Mouse (Mus musculus) duodenum, adult 2 months (tissue): ENCODE measurements around the gene Ttc1. TPM values are rescaled to one million over a fixed set of nuclear protein-coding genes. Genes with fewer than 3 reads are reported as not detected.

Experiments used
- polyA plus RNA-seq: library from polyadenylated mRNA; depleted of rRNA; stranded (reverse); fragments of >200 nt; gene quantifications from 2 replicates; pipeline ENCODE4 v1.2.3, GENCODE M21; 2012; ENCODE audit warnings: low replicate concordance; rRNA removed

The Ttc1 gene
- polyA plus RNA-seq: 2.3 and 2.8 TPM in 2 replicates

DNA sequence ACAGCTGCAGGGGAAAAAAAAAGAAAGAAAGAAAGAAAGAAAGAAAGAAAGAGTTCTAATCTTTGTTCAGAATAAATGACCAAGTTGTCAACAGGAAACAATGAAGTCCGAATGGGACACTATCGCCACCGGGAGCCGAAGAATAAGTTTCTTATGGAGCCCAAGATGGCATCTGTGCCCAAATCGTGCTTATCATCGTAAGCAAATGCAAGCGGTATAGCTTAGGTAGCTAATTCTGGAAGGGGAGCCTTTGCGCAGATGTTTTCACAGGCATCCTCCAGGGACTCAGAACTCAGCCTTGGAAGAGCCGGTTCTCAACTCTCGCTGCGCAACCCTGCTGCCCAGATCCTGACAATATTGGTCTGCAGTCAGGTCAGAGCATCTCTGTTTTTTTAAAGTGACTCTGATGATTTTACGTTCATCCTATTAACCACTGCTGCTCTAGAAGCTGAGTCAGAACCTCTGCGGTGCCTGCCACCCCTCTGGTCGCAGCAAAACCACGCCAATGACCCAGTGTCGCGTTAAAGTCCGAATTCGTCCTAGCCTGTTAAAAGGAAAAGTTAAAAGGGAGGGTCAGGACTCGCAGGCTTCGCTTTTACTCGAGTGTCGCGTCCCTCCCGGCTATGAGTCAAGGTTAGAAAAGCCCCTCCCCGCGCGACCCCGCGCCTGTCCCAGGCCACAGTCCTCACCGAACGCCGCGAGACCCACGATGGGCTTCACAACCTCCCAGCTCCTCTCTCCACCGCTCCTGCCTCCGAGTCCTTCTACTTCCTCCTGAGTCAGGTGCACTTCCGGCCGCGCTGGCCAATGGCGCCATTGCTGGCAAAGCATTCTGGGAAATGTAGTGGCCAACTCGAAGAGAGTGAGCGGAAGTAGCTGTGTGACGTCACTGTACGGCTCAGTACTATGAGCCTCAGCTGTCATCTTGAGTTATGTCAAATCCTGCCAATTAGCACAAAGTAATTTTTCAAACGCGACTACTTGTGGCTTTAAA lies at the start of gene Ttc1:
Gene Ttc1, minus strand, starts transcription at position 776 of the 994 bp plus-strand sequence.

DNA sequence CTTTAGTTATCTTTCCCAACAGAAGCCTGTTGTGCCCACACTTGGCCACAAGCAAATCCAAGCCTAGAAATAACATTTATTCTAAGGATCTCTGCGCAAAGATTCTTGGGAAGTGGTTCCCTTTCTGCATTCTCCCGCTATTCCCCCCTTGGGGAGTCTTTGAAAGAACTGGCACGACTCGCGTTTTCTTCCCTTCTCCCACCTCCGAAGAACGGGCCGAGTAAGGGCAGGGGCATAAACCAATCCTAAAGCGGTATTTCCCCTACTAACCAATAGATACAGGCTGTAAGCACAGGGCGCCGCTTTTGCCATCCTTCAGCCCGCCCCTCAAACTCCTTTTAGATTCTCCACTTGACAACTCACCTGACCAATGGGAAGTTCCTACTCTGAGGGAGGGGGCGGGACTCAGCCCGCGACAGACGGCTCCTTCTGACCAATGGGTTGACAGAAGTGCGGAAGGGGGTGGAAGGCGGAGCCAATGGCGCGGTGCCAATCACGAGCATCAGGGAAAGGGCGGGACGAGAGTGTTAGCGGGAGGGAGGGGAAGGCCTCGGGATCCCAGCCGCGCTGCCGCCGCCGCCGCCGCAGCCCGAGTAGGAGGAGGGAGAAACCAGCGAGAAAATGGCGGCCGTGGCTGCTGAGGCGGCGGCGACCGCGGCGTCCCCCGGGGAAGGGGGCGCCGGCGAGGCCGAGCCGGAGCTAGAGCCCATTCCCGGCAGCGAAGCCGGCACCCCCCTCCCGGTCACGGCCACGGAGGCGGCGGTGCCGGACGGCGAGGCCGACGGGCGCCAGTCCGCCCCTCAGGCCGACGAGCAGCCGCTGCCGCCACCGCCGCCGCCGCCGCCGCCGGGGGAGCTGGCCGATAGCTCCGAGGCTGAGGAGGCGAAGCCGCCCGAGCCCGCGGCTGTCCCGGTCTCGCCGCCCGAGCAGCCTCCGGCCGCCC lies 66.1 kb downstream of the Ttc1 start, which contains the start of gene Pwwp2a:
Gene Pwwp2a, plus strand, starts transcription at position 527 of the 943 bp plus-strand sequence.

Other genes with a start within 250 kb of the Ttc1 start
- gene Ccnjl, start 219.2 kb downstream of the Ttc1 start, polyA plus RNA-seq: 5.3 and 8.7 TPM in 2 replicates
- gene 4933415A04Rik, start 161.0 kb downstream of the Ttc1 start, polyA plus RNA-seq: 0.60 and 0.81 TPM in 2 replicates
- not detected in 2 replicates for gene Fabp6, start 146.5 kb downstream of the Ttc1 start, polyA plus RNA-seq
- 4.0 and 10.8 TPM in 2 replicates for gene Pwwp2a, start 66.0 kb downstream of the Ttc1 start, polyA plus RNA-seq
- 0.64 and 1.4 TPM in 2 replicates for gene Adra1b, start 153.2 kb upstream of the Ttc1 start, polyA plus RNA-seq